In genomic region chr2:173085763-173086162, GRCm38 (mm10) we compare ENCODE assay signal across 22 mouse cellular contexts. TPM values are rescaled to one million over a fixed set of nuclear protein-coding genes. Genes with fewer than 3 reads are reported as not detected.
DNase-seq lines count a peak whose midpoint lies in the region; ATAC-seq lines count a peak whose summit lies in the region.
"Had no signal": no experiment of that assay in that cellular context is flagged by ENCODE, and none has a peak within 500 bp of the region (broad histone marks: within the 10 kb centered on the region; RNA-seq: fewer than 3 reads in every experiment).

No protein-coding gene starts in this region.

- H3K4me1 ChIP-seq in heart, embryonic 16.5 days (ENCODE audit: control insufficient read depth, insufficient read depth, low read length) = peaks cover 30% of the 10 kb centered on the region
- peaks cover 17% of the 10 kb centered on the region for H3K4me1 ChIP-seq in hindbrain, embryonic 10.5 days (replicated peaks)
- H3K4me1 ChIP-seq: forebrain, embryonic 15.5 days; hindbrain, embryonic 15.5 days; neural tube, embryonic 15.5 days had no signal

- no peak for DNase-seq in heart, postnatal 25 days (ENCODE audit: low spot score)
- DNase-seq in ES-CJ7 (ENCODE audit: low read depth, low spot score) = peak; percentile 29
- peak; percentile 94 for DNase-seq in thymus, postnatal 14 days
- DNase-seq in hindbrain, embryonic 10.5 days (ENCODE audit: low spot score) = no peak
- DNase-seq in kidney, postnatal 14 days = no peak
- no peak for DNase-seq in left cerebral cortex, adult 11 months (ENCODE audit: low spot score)
- DNase-seq: cerebellum, adult 11 months; gastrocnemius, postnatal 25 days; liver; retina, postnatal 1 day had no signal

- peak overlapping the region; percentile 99 for H3K27ac ChIP-seq in heart, embryonic 16.5 days (ENCODE audit: low read length)
- no peak overlapping the region for H3K27ac ChIP-seq in hindbrain, embryonic 10.5 days
- H3K27ac ChIP-seq: forebrain, embryonic 15.5 days; hindbrain, embryonic 15.5 days; kidney, embryonic 15.5 days; lung, embryonic 15.5 days; neural tube, embryonic 15.5 days had no signal

- no peak overlapping the region for H3K9ac ChIP-seq in heart, embryonic 16.5 days (ENCODE audit: low read length)
- H3K9ac ChIP-seq: forebrain, embryonic 15.5 days; hindbrain, embryonic 15.5 days; kidney, embryonic 15.5 days; lung, embryonic 15.5 days; neural tube, embryonic 15.5 days had no signal

- H3K9me3 ChIP-seq in heart, embryonic 16.5 days (replicated peaks; ENCODE audit: control insufficient read depth, low read length) = no peaks in the 10 kb centered on the region
- H3K9me3 ChIP-seq in hindbrain, embryonic 10.5 days = no peaks in the 10 kb centered on the region
- H3K9me3 ChIP-seq: forebrain, embryonic 15.5 days; G1E; hindbrain, embryonic 15.5 days; kidney, embryonic 15.5 days; lung, embryonic 15.5 days; neural tube, embryonic 15.5 days had no signal

- intact Hi-C loops in heart, postnatal 25 days (cut with DNase I) = loop anchor here (5.0 to 10.0 kb wide), 3 partner anchors 61 to 608 kb away; partner anchors contain the start of gene Rbm38

- H3K36me3 ChIP-seq in heart, embryonic 16.5 days (ENCODE audit: control insufficient read depth, insufficient read depth) = no peaks in the 10 kb centered on the region
- H3K36me3 ChIP-seq in hindbrain, embryonic 10.5 days = no peaks in the 10 kb centered on the region
- H3K36me3 ChIP-seq: forebrain, embryonic 15.5 days; G1E; hindbrain, embryonic 15.5 days; kidney, embryonic 15.5 days; lung, embryonic 15.5 days; neural tube, embryonic 15.5 days had no signal

- WGBS in heart, embryonic 16.5 days = 77% methylated on average over 9 of the region's 9 CpGs
- 89% methylated on average over 9 of the region's 9 CpGs for WGBS in hindbrain, embryonic 10.5 days

- no peaks in the 10 kb centered on the region for H3K27me3 ChIP-seq in heart, embryonic 16.5 days (ENCODE audit: control insufficient read depth, insufficient read depth, low read length)
- 0 out of 2 replicates have a peak, but pooled peaks cover under 1% of the 10 kb centered on the region for H3K27me3 ChIP-seq in hindbrain, embryonic 10.5 days (ENCODE audit: insufficient read depth, poor library complexity, severe bottlenecking)
- H3K27me3 ChIP-seq: forebrain, embryonic 15.5 days; hindbrain, embryonic 15.5 days; kidney, embryonic 15.5 days; lung, embryonic 15.5 days; neural tube, embryonic 15.5 days had no signal

- no peak for ATAC-seq in heart, embryonic 16.5 days (replicated peaks; ENCODE audit: extremely low read depth, insufficient read depth, low FRiP score)
- peak; percentile 80 for ATAC-seq in inflammation-experienced regulatory T-cells, adult 6 months
- ATAC-seq: forebrain, embryonic 15.5 days had no signal

- no peak overlapping the region for H3K4me3 ChIP-seq in heart, embryonic 16.5 days (ENCODE audit: low read length)
- H3K4me3 ChIP-seq in hindbrain, embryonic 10.5 days = no peak overlapping the region
- H3K4me3 ChIP-seq: forebrain, embryonic 15.5 days; hindbrain, embryonic 15.5 days; kidney, embryonic 15.5 days; lung, embryonic 15.5 days; megakaryocyte, embryonic 14.5 days; neural tube, embryonic 15.5 days had no signal

- no peak overlapping the region for H3K4me2 ChIP-seq in heart, embryonic 16.5 days (ENCODE audit: low read depth, low read length)
- H3K4me2 ChIP-seq: forebrain, embryonic 15.5 days; hindbrain, embryonic 15.5 days; kidney, embryonic 15.5 days; lung, embryonic 15.5 days; neural tube, embryonic 15.5 days had no signal

RNA-seq across cellular contexts. Expression of gene Ctcfl, which starts 33.6 kb away (rescaled TPM):
- polyA plus RNA-seq in heart, embryonic 16.5 days (2015; fragmentation: Nextera tagmentation; extraction: Ambion mirVana) = 0.64 and 0.83 TPM in 2 replicates
- total RNA-seq in heart, postnatal 25 days (2021) = under 1 TPM; 0.14 to 0.18 TPM
- polyA plus RNA-seq in inflammation-experienced regulatory T-cells, adult 6 months (2017; shearing (Covaris generic)) = not detected
- polyA plus RNA-seq in hindbrain, embryonic 10.5 days (2016; fragmentation: Nextera tagmentation; extraction: Ambion mirVana) = 0.04 and 0.10 TPM in 2 replicates
- total RNA-seq: G1E; gastrocnemius, postnatal 25 days; left cerebral cortex, postnatal 14 days; midbrain, postnatal 0 days had no signal
- polyA plus RNA-seq: cortical plate, adult 2 months; G1E; midbrain, postnatal 0 days had no signal

Comparison
In these comparisons a context has a peak if more than half of its experiments do, and no peak if none do; other contexts are left out.
1. DNase-seq: peak in ES-CJ7 (single experiment) and thymus, postnatal 14 days (single experiment); none in heart, postnatal 25 days (single experiment), hindbrain, embryonic 10.5 days (single experiment), kidney, postnatal 14 days (single experiment) and left cerebral cortex, adult 11 months (single experiment).